Mouse (Mus musculus) heart, embryonic 13.5 days (tissue): Measurements from ENCODE around the gene Btbd35f21. TPM values are rescaled to one million over a fixed set of nuclear protein-coding genes. Genes with fewer than 3 reads are reported as not detected.
"Not testable (repeated sequence)": the region's sequence is repeated elsewhere in the genome, so short reads cannot be mapped to it uniquely, and the experiment has no call there.

Experiments used
- ATAC-seq: fragments of 200-750 bp; cut with Nextera tagmentation; 2 replicates; pipeline ENCODE4 v1.8.0; 2017; ENCODE audit warnings: moderate TSS enrichment; ENCODE audit not compliant: insufficient number of reproducible peaks, low FRiP score, low TSS enrichment; ENCODE audit errors: extremely low read depth
- H3K27ac ChIP-seq: fragments of 300-500 bp; sonication (generic); replicated peaks from 2 replicates; pipeline ENCODE4 v1.5.1; 2015; ENCODE audit warnings: moderate library complexity, mild to moderate bottlenecking, inconsistent platforms
- H3K27me3 ChIP-seq: fragments of 300-500 bp; sonication (generic); replicated peaks from 2 replicates; pipeline ENCODE4 v1.6.1; 2015; ENCODE audit warnings: mild to moderate bottlenecking, inconsistent platforms
- H3K36me3 ChIP-seq: fragments of 300-500 bp; sonication (generic); 2 replicates; pipeline ENCODE4 v1.6.1; 2015; ENCODE audit warnings: mild to moderate bottlenecking, inconsistent platforms
- H3K4me1 ChIP-seq: fragments of 300-500 bp; sonication (generic); 2 replicates; pipeline ENCODE4 v1.6.1; 2015; ENCODE audit warnings: inconsistent platforms
- H3K4me2 ChIP-seq: fragments of 300-500 bp; sonication (generic); 2 replicates; pipeline ENCODE4 v1.6.1; 2015; ENCODE audit warnings: inconsistent platforms, mild to moderate bottlenecking, moderate library complexity
- H3K4me3 ChIP-seq: fragments of 300-500 bp; sonication (generic); 2 replicates; pipeline ENCODE4 v1.5.1; 2015; ENCODE audit warnings: moderate library complexity, mild to moderate bottlenecking, inconsistent platforms
- H3K9ac ChIP-seq: fragments of 300-500 bp; sonication (generic); 2 replicates; pipeline ENCODE4 v1.6.1; 2015; ENCODE audit warnings: inconsistent platforms, mild to moderate bottlenecking, moderate library complexity
- H3K9me3 ChIP-seq: fragments of 300-500 bp; sonication (generic); 2 replicates; pipeline ENCODE4 v1.6.1; 2016; ENCODE audit warnings: inconsistent platforms
- WGBS: fragments of 180-500 bp; shearing (Covaris S2); methylation state at CpG from one replicate; pipeline ENCODE4 v1.1.7; 2015; ENCODE audit warnings: mixed read lengths; 5-methylcytosine and 5-hydroxymethylcytosine counted together
- polyA plus RNA-seq: library from polyadenylated mRNA; unstranded; fragments of >200 nt; fragmentation: Nextera tagmentation; extraction: Ambion mirVana; gene quantifications from 2 replicates; pipeline ENCODE4 v1.2.1, GENCODE M21; 2015

The Btbd35f21 gene
- not detected in 2 replicates for polyA plus RNA-seq

GRCm38 (mm10) chrX:32725809-32726208, at the start of gene Btbd35f21:
Gene Btbd35f21 (plus strand): TSS chrX:32726109.
- H3K9ac ChIP-seq, H3K4me2 ChIP-seq, ATAC-seq, H3K36me3 ChIP-seq, H3K27ac ChIP-seq, H3K9me3 ChIP-seq, H3K4me1 ChIP-seq, H3K27me3 ChIP-seq, H3K4me3 ChIP-seq: not testable (repeated sequence)
- no CpG with 5 or more reads among the region's 2 CpGs for WGBS

Other genes starting within 250 kb of the Btbd35f21 start
- not detected in 2 replicates for gene Btbd35f1, start 166.1 kb upstream of the Btbd35f21 start, polyA plus RNA-seq
- not detected in 2 replicates for gene Gm5926, start 75.4 kb upstream of the Btbd35f21 start, polyA plus RNA-seq
- gene Btbd35f30, start 168.5 kb downstream of the Btbd35f21 start, polyA plus RNA-seq: not detected in 2 replicates
- gene Gm21789, start 215.7 kb downstream of the Btbd35f21 start, polyA plus RNA-seq: not detected in 2 replicates
- gene Btbd35f5, start 247.8 kb downstream of the Btbd35f21 start, polyA plus RNA-seq: not detected in 2 replicates